Mouse (Mus musculus) C2C12 (cell line): ENCODE measurements around the gene Arid1a.

Source experiments
- CTCF ChIP-seq: IDR thresholded peaks from one replicate; pipeline ENCODE4 v1.5.1; 2011; ENCODE audit not compliant: control insufficient read depth, insufficient read depth, insufficient read length
- MAX ChIP-seq: IDR thresholded peaks from one replicate; pipeline ENCODE4 v1.6.1; 2011; ENCODE audit warnings: mild to moderate bottlenecking, control low read depth
- MYOG ChIP-seq: IDR thresholded peaks from one replicate; pipeline ENCODE4 v1.6.1; 2011; ENCODE audit not compliant: control insufficient read depth, insufficient read length; ENCODE audit errors: extremely low read depth
- USF1 ChIP-seq: IDR thresholded peaks from one replicate; pipeline ENCODE4 v1.6.1; 2011; ENCODE audit warnings: low read depth, mild to moderate bottlenecking, control low read depth, moderate library complexity

DNA sequence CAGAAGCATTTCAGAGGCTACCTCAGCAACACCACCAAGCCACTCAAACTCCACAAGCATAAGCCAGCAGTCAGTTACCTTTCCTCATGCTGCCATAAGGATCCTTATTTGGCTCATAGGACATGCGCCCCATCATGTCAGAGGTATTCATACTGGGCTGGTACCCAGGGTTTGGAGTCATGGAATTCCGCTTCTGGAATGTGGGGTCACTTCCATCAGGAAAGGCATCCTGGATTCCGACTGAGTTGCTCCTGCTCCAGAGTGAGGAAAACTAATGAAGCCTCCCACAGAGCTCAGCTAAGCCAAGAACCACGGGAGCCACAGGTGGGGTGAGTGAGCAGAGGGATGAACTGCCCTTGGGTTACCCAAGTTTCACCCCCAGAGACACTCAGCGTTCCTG is 69.4 kb downstream of the Arid1a start:
- TF ChIP-seq CTCF: no peak
- no peak for TF ChIP-seq USF1
- TF ChIP-seq MAX: no peak
- TF ChIP-seq MYOG: no peak
